ENCODE assay signal across 16 mouse cellular contexts in genomic region chr1:23174022-23174421, GRCm38 (mm10).
DNase-seq lines count a peak whose midpoint lies in the region; ATAC-seq and TF ChIP-seq lines count a peak whose summit lies in the region.
"Had no signal": no experiment of that assay in that cellular context is flagged by ENCODE, and none has a peak within 500 bp of the region (broad histone marks: within the 10 kb centered on the region; RNA-seq: fewer than 3 reads in every experiment).

No protein-coding gene starts in this region.

- no peak for DNase-seq in heart, postnatal 14 days
- no peak for DNase-seq in layer of hippocampus, adult 2 months (ENCODE audit: low spot score in 2 of 2)
- DNase-seq in layer of hippocampus, adult 8-10 months (ENCODE audit: low spot score in 2 of 2) = no peak
- DNase-seq in lung, postnatal 25 days (ENCODE audit: low spot score) = peak; percentile 29
- DNase-seq in layer of hippocampus, adult 18-20 months (ENCODE audit: low spot score in 2 of 2) = no peak
- DNase-seq: adrenal gland, postnatal 25 days; cerebellum, adult 9-10 months; gastrocnemius, postnatal 25 days; heart, postnatal 4 days had no signal

- TF ChIP-seq CTCF in layer of hippocampus, adult 2 months (conservative IDR thresholded peaks at IDR 0.05) = no peak

- WGBS in heart, embryonic 15.5 days = 73% methylated on average over 11 of the region's 11 CpGs
- 50% methylated on average over 11 of the region's 11 CpGs for WGBS in lung, embryonic 16.5 days

- no peak overlapping the region for H3K4me2 ChIP-seq in heart, embryonic 15.5 days
- 0 out of 2 replicates have a peak overlapping the region, but pooled peaks have one; percentile 2 for H3K4me2 ChIP-seq in lung, embryonic 16.5 days (ENCODE audit: low read depth, low read length)
- H3K4me2 ChIP-seq: forebrain, embryonic 15.5 days; hindbrain, embryonic 15.5 days; limb, embryonic 12.5 days; liver, embryonic 11.5 days had no signal

- H3K27me3 ChIP-seq in heart, embryonic 15.5 days = no peaks in the 10 kb centered on the region
- H3K27me3 ChIP-seq in lung, embryonic 16.5 days (ENCODE audit: control insufficient read depth, insufficient read depth, low read depth, low read length) = no peaks in the 10 kb centered on the region
- H3K27me3 ChIP-seq: forebrain, embryonic 15.5 days; hindbrain, embryonic 15.5 days; limb, embryonic 12.5 days had no signal

- H3K4me1 ChIP-seq in heart, embryonic 15.5 days (replicated peaks) = no peaks in the 10 kb centered on the region
- H3K4me1 ChIP-seq in lung, embryonic 16.5 days (replicated peaks; ENCODE audit: control insufficient read depth, insufficient read depth, low read length) = peaks cover 23% of the 10 kb centered on the region; the same call in 1 of the 2 replicates
- H3K4me1 ChIP-seq: forebrain, embryonic 15.5 days; heart, embryonic 10.5 days; hindbrain, embryonic 15.5 days had no signal

- intact Hi-C loops in heart, postnatal 14 days (cut with DNase I) = no loop called here

- no peaks in the 10 kb centered on the region for H3K9me3 ChIP-seq in heart, embryonic 15.5 days (replicated peaks)
- no peaks in the 10 kb centered on the region for H3K9me3 ChIP-seq in lung, embryonic 16.5 days (ENCODE audit: control insufficient read depth, low read length)
- H3K9me3 ChIP-seq: forebrain, embryonic 15.5 days; heart, embryonic 10.5 days; hindbrain, embryonic 15.5 days; limb, embryonic 12.5 days had no signal

- 0 out of 2 replicates have a peak overlapping the region, but pooled peaks have one; percentile 5 for H3K27ac ChIP-seq in heart, embryonic 15.5 days
- H3K27ac ChIP-seq in layer of hippocampus, adult 2 months = peak overlapping the region; percentile 33; the same call in 1 of the 2 replicates
- peak overlapping the region; percentile 76 for H3K27ac ChIP-seq in lung, embryonic 16.5 days (ENCODE audit: low read length)
- H3K27ac ChIP-seq: forebrain, embryonic 15.5 days; heart, embryonic 10.5 days; hindbrain, embryonic 15.5 days; limb, embryonic 12.5 days had no signal

- H3K4me3 ChIP-seq in heart, embryonic 15.5 days = no peak overlapping the region
- H3K4me3 ChIP-seq in layer of hippocampus, adult 2 months = no peak overlapping the region
- H3K4me3 ChIP-seq in lung, embryonic 16.5 days (ENCODE audit: low read length) = no peak overlapping the region
- H3K4me3 ChIP-seq: forebrain, embryonic 15.5 days; heart, embryonic 10.5 days; hindbrain, embryonic 15.5 days; limb, embryonic 12.5 days had no signal

- no peak for ATAC-seq in heart, embryonic 15.5 days (replicated peaks; ENCODE audit: insufficient number of reproducible peaks, insufficient read depth, low FRiP score, low read depth)
- ATAC-seq in lung, embryonic 16.5 days (ENCODE audit: low read depth) = peak; percentile 60
- ATAC-seq: forebrain, embryonic 15.5 days had no signal

- no peaks in the 10 kb centered on the region for H3K36me3 ChIP-seq in heart, embryonic 15.5 days
- H3K36me3 ChIP-seq in lung, embryonic 16.5 days (ENCODE audit: control insufficient read depth, insufficient read depth, low read length) = no peaks in the 10 kb centered on the region
- H3K36me3 ChIP-seq: forebrain, embryonic 15.5 days; heart, embryonic 10.5 days; hindbrain, embryonic 15.5 days; limb, embryonic 12.5 days had no signal

- no peak overlapping the region for H3K9ac ChIP-seq in heart, embryonic 15.5 days
- no peak overlapping the region for H3K9ac ChIP-seq in lung, embryonic 16.5 days (ENCODE audit: low read length)
- H3K9ac ChIP-seq: forebrain, embryonic 15.5 days; hindbrain, embryonic 15.5 days; limb, embryonic 12.5 days had no signal

Comparison
In these comparisons a context has a peak if more than half of its experiments do, and no peak if none do; other contexts are left out.
1. H3K27ac ChIP-seq: peak in every context shown above with its lines; median percentile 76 in lung, embryonic 16.5 days; 33 in layer of hippocampus, adult 2 months; 5 in heart, embryonic 15.5 days.